Mouse (Mus musculus): ENCODE measurements around the gene Bfar. TPM values are rescaled to one million over a fixed set of nuclear protein-coding genes. Genes with fewer than 3 reads are reported as not detected.
"Not testable (repeated sequence)": the region's sequence is repeated elsewhere in the genome, so short reads cannot be mapped to it uniquely, and the experiment has no call there.

Gene Bfar
- total RNA-seq (2014; fragmentation: Nextera tagmentation) (25.7 and 32.5 TPM in 2 replicates), total RNA-seq (2017) (34.6 and 35.4 TPM in 2 replicates), polyA plus RNA-seq (2012) (1.5 and 3.5 TPM in 2 replicates)

DNA sequence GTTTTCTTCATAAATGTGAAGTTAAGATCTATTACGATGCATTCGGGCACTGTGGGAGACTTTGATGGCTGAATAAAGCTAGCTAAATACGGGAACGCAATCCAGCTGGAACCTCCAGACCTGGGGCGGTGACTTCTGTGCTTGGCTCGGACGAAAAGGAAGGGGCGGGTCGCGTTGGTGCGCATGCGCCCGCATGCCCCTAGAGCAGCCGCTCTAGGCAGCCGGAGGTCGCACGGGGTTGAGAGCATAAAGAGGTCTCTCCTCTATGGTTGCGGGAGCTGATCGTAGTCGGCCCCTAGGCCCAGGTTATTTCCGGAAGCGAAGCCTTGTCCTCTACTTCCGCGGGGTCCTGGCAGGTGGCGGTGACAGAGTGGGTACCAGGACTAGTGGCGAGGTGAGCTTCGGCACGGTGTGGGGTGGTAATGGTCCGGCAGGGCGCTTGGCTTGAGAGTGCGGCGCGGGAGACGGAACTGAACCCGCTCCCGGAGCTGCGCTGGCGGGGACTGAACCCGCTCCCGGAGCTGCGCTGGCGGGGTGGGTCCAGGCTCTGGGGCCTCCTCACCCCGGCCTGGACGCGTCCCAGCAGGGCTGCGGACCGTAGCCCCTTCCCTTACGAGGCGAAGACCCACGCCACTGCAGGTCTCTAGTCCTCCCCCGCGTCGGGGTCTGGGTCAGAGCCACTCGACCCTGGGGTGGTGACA, at the start of gene Bfar, which contains the start of gene 3110001I22Rik:
Bfar (plus strand) TSS at position 174 of the 701 bp plus-strand sequence.
3110001I22Rik (plus strand) TSS at position 245 of the 701 bp plus-strand sequence.
- Histone ChIP-seq H3K9me3 (replicated peaks) (no peaks in the 10 kb centered on the region), H3K4me1 (ENCODE audit: insufficient read depth, low read depth, low read length) (peaks cover 42% of the 10 kb centered on the region), H3K4me3 (ENCODE audit: low read depth, low read length) (peak within 1 kb of the TSS; percentile 98), H3K36me3 (replicated peaks) (peaks cover 24% of the 10 kb centered on the region), H3K27me3 (ENCODE audit: insufficient read depth, low read length) (no peaks in the 10 kb centered on the region)
- TF ChIP-seq TAL1 (conservative IDR thresholded peaks at IDR 0.05; ENCODE audit: low read depth, low read length) (no peak), POLR2AphosphoS5 (IDR thresholded peaks at IDR 0.05; ENCODE audit: insufficient replicate concordance, low read depth, low read length) (no peak), GATA1 (IDR thresholded peaks at IDR 0.05; ENCODE audit: borderline replicate concordance, low read length) (no peak), CTCF (IDR thresholded peaks at IDR 0.05; ENCODE audit: low read depth, low read length) (no peak), GATA2 (IDR thresholded peaks at IDR 0.05; ENCODE audit: borderline replicate concordance, low read depth, low read length) (no peak)
- DNase-seq (ENCODE audit: low spot score) (peak; percentile 87), ATAC-seq (ENCODE audit: extremely low read depth, insufficient number of reproducible peaks, low FRiP score, poor library complexity, severe bottlenecking) (peak; percentile 76)

DNA sequence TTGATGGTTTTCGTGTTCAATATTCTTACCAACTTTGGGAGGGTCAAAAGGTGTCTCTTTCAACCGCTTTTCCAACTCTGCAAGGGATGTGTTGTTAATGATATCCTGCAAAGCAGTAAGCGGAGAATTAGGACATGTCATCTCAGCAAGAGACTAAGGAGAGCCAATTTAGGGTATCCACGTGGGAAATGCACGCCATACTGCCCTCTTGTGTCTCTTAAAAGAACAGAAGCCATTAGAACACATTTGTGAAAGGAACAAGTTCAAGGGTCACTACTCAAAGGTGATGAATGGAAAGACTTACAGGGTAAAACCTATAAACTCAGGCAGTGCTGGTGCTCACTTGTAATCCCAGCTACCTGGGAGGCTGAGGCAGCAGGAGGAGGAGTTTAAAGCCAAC, 43.3 kb upstream of the Bfar start:
- no peak for DNase-seq (ENCODE audit: low spot score)

DNA sequence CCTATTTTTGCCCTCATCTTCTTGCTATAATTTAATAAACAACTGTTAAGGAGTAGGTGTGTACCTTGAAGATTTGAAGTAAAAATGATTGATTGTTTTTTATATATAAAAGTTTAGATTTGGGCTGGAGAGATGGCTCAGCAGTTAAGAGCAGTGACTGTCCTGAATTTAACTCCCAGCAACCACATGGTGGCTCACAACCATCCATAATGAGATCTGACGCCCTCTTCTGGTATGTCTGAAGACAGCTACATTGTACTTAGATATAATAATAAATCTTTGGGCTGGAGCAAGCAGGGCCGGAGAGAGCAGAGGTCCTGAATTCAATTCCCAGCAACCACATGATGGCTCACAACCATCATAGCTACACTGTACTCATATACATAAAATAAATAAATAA, 33.5 kb upstream of the Bfar start:
- DNase-seq (ENCODE audit: low spot score); H3K4me3 ChIP-seq (ENCODE audit: low read depth, low read length); H3K27me3 ChIP-seq (ENCODE audit: insufficient read depth, low read length); H3K9me3 ChIP-seq (replicated peaks); ATAC-seq (ENCODE audit: extremely low read depth, insufficient number of reproducible peaks, low FRiP score, poor library complexity, severe bottlenecking): not testable (repeated sequence)
- Histone ChIP-seq H3K4me1 (ENCODE audit: insufficient read depth, low read depth, low read length) (peaks cover 11% of the 10 kb centered on the region), H3K36me3 (replicated peaks) (peaks cover 85% of the 10 kb centered on the region)

More for the DNA sequence above, 43.3 kb upstream of the Bfar start:
- TF ChIP-seq POLR2AphosphoS5 (IDR thresholded peaks at IDR 0.05; ENCODE audit: insufficient replicate concordance, low read depth, low read length) (no peak), GATA2 (IDR thresholded peaks at IDR 0.05; ENCODE audit: borderline replicate concordance, low read depth, low read length) (no peak), CTCF (IDR thresholded peaks at IDR 0.05; ENCODE audit: low read depth, low read length) (no peak), GATA1 (IDR thresholded peaks at IDR 0.05; ENCODE audit: borderline replicate concordance, low read length) (no peak), TAL1 (conservative IDR thresholded peaks at IDR 0.05; ENCODE audit: low read depth, low read length) (no peak)
- ATAC-seq (ENCODE audit: extremely low read depth, insufficient number of reproducible peaks, low FRiP score, poor library complexity, severe bottlenecking): no peak
- no peaks in the 10 kb centered on the region for H3K4me1 ChIP-seq (ENCODE audit: insufficient read depth, low read depth, low read length)
- H3K27me3 ChIP-seq (ENCODE audit: insufficient read depth, low read length): no peaks in the 10 kb centered on the region
- H3K4me3 ChIP-seq (ENCODE audit: low read depth, low read length): no peak overlapping the region
- no peaks in the 10 kb centered on the region for H3K9me3 ChIP-seq (replicated peaks)
- H3K36me3 ChIP-seq (replicated peaks): peaks cover 87% of the 10 kb centered on the region

DNA sequence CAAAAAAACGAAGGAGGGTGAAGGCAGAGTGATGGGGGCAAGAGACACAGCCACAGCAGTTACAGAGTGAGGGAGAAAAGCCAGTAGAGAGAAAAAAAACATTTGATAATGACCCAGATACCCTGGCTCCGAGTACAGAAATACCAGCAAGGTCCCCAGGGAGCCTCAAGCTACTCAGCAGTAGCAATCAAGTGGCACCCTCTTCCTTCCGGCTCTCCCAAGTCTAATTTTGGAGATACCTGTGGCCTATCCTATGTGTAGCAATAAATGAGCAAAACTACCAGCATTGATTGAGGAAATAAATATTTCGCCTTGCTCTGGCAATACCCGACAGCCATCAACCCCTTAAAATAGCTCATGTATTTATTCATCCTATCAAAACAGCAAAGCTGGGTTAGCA, 32.1 kb upstream of the Bfar start:
- Histone ChIP-seq H3K36me3 (replicated peaks) (peaks cover 83% of the 10 kb centered on the region), H3K27me3 (ENCODE audit: insufficient read depth, low read length) (no peaks in the 10 kb centered on the region), H3K9me3 (replicated peaks) (no peaks in the 10 kb centered on the region), H3K4me1 (ENCODE audit: insufficient read depth, low read depth, low read length) (peaks cover 11% of the 10 kb centered on the region), H3K4me3 (ENCODE audit: low read depth, low read length) (no peak overlapping the region)
- ATAC-seq (ENCODE audit: extremely low read depth, insufficient number of reproducible peaks, low FRiP score, poor library complexity, severe bottlenecking) (no peak), DNase-seq (ENCODE audit: low spot score) (no peak)
- TF ChIP-seq POLR2AphosphoS5 (IDR thresholded peaks at IDR 0.05; ENCODE audit: insufficient replicate concordance, low read depth, low read length) (no peak), GATA2 (IDR thresholded peaks at IDR 0.05; ENCODE audit: borderline replicate concordance, low read depth, low read length) (no peak), CTCF (IDR thresholded peaks at IDR 0.05; ENCODE audit: low read depth, low read length) (no peak), TAL1 (conservative IDR thresholded peaks at IDR 0.05; ENCODE audit: low read depth, low read length) (no peak), GATA1 (IDR thresholded peaks at IDR 0.05; ENCODE audit: borderline replicate concordance, low read length) (no peak)

DNA sequence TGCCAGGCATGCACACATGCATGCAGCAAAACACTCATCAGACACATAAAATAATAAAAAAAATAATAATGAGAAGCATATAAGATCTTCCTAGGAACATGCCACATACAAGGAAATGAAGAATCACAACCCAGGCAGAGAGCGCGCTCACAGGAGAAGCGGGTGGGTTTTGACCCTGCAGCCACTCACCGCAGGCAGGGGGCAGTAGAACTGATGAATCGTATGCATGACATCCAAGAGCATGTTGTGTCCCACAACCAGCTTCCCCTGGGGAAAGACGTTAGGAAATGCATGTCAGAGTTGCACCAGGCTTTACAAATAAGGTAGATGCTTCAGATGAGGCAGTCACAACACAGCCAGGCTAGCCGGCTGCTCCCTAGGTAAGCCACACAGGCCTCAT, 31.6 kb upstream of the Bfar start:
- no peak for DNase-seq (ENCODE audit: low spot score)
- no peaks in the 10 kb centered on the region for H3K27me3 ChIP-seq (ENCODE audit: insufficient read depth, low read length)
- no peak for TF ChIP-seq CTCF (IDR thresholded peaks at IDR 0.05; ENCODE audit: low read depth, low read length)
- TF ChIP-seq POLR2AphosphoS5 (IDR thresholded peaks at IDR 0.05; ENCODE audit: insufficient replicate concordance, low read depth, low read length): no peak
- no peak for TF ChIP-seq TAL1 (conservative IDR thresholded peaks at IDR 0.05; ENCODE audit: low read depth, low read length)
- no peak for TF ChIP-seq GATA1 (IDR thresholded peaks at IDR 0.05; ENCODE audit: borderline replicate concordance, low read length)
- no peak for TF ChIP-seq GATA2 (IDR thresholded peaks at IDR 0.05; ENCODE audit: borderline replicate concordance, low read depth, low read length)
- H3K4me1 ChIP-seq (ENCODE audit: insufficient read depth, low read depth, low read length): peaks cover 11% of the 10 kb centered on the region
- no peaks in the 10 kb centered on the region for H3K9me3 ChIP-seq (replicated peaks)
- peaks cover 83% of the 10 kb centered on the region for H3K36me3 ChIP-seq (replicated peaks)
- no peak overlapping the region for H3K4me3 ChIP-seq (ENCODE audit: low read depth, low read length)
- no peak for ATAC-seq (ENCODE audit: extremely low read depth, insufficient number of reproducible peaks, low FRiP score, poor library complexity, severe bottlenecking)

DNA sequence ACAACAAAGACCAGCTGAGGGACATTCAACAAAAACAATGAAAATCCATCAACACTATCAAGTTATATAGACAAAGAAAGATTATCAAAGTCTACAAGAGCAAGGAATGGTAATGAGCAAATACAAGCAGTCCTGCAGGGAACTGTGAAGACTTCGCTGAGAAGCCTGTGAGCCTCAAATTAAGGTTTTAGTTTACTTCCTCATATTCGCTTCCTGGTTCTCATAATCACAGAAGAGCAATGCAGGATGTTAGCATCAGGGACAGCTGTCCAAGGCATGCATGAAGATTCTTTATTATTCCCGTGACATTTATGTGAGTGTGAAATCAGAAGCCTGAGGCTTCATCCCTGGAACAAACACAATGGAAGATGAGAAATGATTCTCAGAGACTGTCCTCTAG, 27.2 kb upstream of the Bfar start:
- Histone ChIP-seq H3K4me1 (ENCODE audit: insufficient read depth, low read depth, low read length) (no peaks in the 10 kb centered on the region), H3K27me3 (ENCODE audit: insufficient read depth, low read length) (no peaks in the 10 kb centered on the region), H3K9me3 (replicated peaks) (no peaks in the 10 kb centered on the region), H3K36me3 (replicated peaks) (peaks cover 78% of the 10 kb centered on the region), H3K4me3 (ENCODE audit: low read depth, low read length) (no peak overlapping the region)
- no peak for DNase-seq (ENCODE audit: low spot score)
- TF ChIP-seq GATA2 (IDR thresholded peaks at IDR 0.05; ENCODE audit: borderline replicate concordance, low read depth, low read length) (no peak), POLR2AphosphoS5 (IDR thresholded peaks at IDR 0.05; ENCODE audit: insufficient replicate concordance, low read depth, low read length) (no peak), TAL1 (conservative IDR thresholded peaks at IDR 0.05; ENCODE audit: low read depth, low read length) (no peak), GATA1 (IDR thresholded peaks at IDR 0.05; ENCODE audit: borderline replicate concordance, low read length) (no peak), CTCF (IDR thresholded peaks at IDR 0.05; ENCODE audit: low read depth, low read length) (no peak)
- no peak for ATAC-seq (ENCODE audit: extremely low read depth, insufficient number of reproducible peaks, low FRiP score, poor library complexity, severe bottlenecking)

Data from G1E (cell line).